Mouse (Mus musculus) cerebellum, adult 9-10 months (tissue): ENCODE measurements around the gene Nod2.
A peak's percentile ranks its signal among the peaks of the same experiment; 100 is the strongest.

Source experiments
- DNase-seq: peaks from one replicate; pipeline ENCODE4 v3.0.0; 2022

Gene Nod2

GRCm38 (mm10) chr8:88681046-88681445, 33.9 kb downstream of the Nod2 start:
- DNase-seq = no peak

- DNase-seq = no peak
Measured at GRCm38 (mm10) chr8:88683656-88684289, 36.7 kb downstream of the Nod2 start.

DNA sequence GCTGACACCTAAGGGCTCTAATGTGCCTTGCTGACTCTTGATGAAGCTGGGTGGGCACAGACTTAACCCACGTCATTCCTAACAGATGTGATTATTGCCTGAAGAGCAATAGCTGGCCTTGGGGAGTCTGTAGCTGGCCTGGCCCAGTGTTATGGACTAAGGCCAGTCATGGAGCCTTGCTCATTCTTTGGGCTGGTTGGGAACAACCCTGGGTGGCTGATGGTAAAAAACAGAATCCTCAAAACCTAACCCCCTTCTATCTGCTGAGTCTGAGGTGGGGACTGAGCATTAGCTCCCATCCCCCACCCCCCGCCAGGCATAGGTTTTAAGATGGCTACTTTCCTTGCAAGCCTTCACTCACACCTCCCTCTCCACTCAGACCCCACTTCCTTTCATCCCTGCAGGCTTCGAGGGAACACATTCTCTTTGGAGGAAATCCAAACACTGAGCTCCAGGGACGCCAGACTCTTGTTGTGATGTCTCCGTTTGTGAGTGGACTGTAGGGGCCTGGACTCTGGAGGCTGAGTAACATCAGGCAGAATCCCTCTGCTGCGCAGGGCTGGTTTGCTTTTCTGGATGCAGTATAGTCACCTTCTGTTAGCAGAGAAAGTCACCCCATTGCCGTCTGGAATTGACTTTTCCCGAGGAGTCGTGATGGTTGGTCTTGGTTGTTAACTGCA, 39.3 kb downstream of the Nod2 start:
- DNase-seq = no peak

- DNase-seq = no peak
Measured at GRCm38 (mm10) chr8:88686906-88687235, 39.8 kb downstream of the Nod2 start.

GRCm38 (mm10) chr8:88689151-88689550, 42.0 kb downstream of the Nod2 start:
- DNase-seq = no peak

GRCm38 (mm10) chr8:88689891-88690290, 42.8 kb downstream of the Nod2 start:
- no peak for DNase-seq

DNA sequence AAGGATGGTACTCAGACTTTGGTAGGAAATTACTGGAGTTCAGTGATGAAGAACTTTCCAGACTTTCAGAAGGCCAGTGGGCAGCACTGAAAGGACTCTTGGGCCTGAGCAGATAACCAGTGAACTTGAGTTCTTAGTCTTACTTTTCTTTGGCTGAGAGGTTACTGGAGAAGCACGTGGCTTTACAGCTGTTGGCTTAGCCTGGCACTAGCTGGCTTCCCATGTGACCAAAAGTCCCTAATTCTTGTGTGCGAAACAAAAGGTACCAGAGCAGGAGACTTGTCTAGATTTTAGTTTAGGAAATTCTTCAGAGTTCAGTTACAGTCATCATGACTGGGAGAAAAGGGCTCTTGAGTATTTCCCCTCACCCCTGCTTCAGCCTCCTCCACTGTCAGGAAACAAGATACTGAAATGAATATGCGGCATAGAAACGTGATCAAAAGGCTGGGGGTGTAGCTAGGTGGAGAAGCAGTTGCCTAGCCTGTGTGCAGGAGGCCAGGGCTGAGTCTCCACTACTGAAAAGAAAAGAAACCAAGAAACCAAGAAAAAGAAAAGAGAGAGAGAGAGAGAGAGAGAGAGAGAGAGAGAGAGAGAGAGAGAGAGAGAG, 44.3 kb downstream of the Nod2 start:
- no peak for DNase-seq

DNA sequence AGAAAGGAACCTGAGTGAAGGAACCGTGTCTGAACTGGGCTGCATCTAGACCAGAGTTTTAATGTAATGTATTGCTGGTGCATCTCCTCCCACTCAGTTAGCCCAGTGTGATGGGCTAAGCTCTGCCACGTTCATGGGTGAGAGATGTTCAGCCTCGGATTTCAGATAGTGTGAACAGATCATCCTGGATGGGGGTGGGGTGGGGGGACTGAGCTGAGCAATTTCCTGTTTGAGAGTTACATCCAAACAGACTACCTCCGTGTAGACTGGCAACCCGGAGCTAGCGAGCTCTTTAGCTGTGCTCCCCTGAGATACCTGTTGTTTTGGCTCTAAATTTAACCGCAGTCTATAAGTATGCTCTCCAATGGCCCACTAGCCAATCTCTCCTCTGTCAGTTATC, 44.8 kb downstream of the Nod2 start:
- no peak for DNase-seq

GRCm38 (mm10) chr8:88692866-88693265, 45.8 kb downstream of the Nod2 start:
- no peak for DNase-seq

DNA sequence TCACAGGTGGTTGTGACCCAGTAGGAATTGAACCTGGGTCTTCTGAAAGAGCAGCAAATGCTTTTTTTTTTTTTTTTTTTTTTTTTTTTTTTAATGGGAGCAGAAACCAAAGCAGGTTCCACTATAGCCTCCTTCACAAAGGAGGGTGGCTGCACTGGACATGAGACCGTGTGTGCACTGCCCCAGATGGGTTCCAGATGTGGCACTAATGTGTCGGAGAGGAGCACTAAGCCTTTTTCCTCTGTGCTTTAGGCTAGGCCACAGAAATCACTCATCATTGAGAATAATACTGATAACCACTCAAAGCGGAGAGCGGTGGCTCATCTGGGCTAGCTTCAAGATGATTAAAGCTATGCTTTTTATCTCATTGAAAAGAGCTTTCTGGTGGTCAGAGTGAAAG, 46.3 kb downstream of the Nod2 start:
- DNase-seq = no peak

DNA sequence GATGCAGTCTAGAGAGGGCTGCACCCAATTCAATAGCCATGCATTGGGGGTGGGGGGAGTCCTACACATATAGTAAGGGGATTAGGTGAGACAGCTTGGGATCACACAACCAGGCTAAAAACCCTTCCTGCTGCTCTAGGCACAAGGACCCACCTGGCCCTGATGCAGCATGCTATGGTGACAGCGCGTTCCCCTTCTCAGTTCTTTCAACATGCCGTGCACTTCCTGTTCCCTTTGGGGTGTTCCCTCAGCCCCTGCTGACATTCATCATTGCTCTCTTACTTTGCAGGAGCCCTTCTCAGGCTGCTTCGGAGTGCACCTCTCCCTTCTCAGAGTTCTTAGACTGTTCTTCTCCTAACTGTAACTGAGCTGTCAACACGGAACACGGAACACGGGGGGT, 47.2 kb downstream of the Nod2 start:
- peak; percentile 21 for DNase-seq

GRCm38 (mm10) chr8:88696228-88696627, 49.1 kb downstream of the Nod2 start:
- no peak for DNase-seq

- peak; percentile 100 for DNase-seq
Measured at GRCm38 (mm10) chr8:88696721-88697641, 49.9 kb downstream of the Nod2 start, which contains the start of gene Cyld. Gene Cyld (plus strand): TSS chr8:88697028.

- DNase-seq = peak; percentile 80
Measured at GRCm38 (mm10) chr8:88697642-88698031, 50.5 kb downstream of the Nod2 start.

DNA sequence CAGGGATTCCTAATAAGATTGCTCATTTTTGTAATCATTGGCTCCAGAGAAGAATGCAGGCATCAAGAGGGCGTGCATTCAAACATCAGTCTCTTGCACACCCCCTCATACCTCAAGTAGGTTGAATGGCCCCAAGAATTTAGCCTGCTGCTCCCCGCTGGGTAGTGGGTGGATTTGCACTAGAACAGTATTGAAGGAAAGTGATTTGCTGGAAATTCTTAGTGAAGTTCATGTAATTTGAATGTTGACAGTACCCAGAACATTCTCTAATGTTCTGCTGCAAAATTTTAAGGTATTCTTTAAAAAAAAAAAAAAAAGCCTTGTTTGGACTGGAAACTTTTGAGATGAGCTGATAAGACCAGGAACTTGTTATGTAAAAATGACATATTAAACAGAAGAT, 50.9 kb downstream of the Nod2 start:
- no peak for DNase-seq

GRCm38 (mm10) chr8:88701611-88702010, 54.5 kb downstream of the Nod2 start:
- DNase-seq = peak; percentile 81

- no peak for DNase-seq
Measured at GRCm38 (mm10) chr8:88702816-88703215, 55.7 kb downstream of the Nod2 start.

GRCm38 (mm10) chr8:88723256-88723963, 76.3 kb downstream of the Nod2 start:
- DNase-seq = no peak
